Mouse (Mus musculus): ENCODE measurements around the gene Hip1r.

Hip1r gene

DNA sequence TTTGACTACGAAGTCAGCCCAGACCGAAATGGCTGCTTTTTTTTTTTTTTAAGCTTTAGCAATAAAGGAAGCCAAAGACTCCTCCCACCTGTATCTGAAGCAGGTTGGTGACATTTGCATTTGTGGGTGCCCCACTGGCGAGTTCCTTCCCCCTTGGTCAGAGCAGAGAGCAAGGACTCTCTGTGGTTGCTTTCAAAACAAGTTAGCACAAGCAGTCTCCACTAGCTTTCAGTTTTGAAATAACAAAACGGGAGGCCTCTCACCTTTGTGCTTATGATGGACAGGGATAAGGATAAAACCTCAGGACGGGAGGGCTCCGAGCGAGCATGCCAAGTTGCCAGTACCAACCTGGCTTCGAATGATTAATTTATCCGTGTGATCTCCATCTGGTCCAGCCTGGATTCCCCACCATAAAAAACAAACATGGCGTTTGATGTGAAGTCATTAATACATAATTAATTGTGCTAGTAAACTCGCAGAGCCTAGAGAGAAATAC lies 1.2 kb downstream of the Hip1r start:
- peak; percentile 67 to 69 for DNase-seq

DNA sequence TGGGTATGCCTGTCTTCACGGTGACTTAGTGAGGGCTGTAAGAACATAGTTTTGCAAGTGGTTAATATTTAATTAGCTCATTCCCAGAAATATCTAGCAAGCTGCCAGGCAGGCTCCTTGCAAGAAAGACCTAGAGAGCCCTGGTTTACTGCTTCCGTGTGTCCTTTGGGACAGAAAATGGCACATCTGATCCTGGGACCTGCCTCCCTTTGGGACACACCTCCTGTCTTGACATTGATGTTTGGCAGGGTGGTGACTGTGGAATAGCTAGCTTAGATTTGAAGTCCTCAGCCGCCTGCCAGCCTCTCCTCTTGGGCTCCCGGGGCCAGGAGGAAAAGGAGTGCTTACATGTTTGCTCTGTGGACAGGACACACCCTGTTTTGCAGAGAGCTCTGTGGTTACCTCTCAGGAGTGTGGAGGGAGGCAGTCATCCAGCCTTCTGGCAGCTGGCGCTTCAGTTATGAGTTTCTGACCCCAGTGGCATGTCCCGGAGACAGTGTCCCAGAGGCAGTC lies 2.3 kb downstream of the Hip1r start:
- DNase-seq = no peak

DNA sequence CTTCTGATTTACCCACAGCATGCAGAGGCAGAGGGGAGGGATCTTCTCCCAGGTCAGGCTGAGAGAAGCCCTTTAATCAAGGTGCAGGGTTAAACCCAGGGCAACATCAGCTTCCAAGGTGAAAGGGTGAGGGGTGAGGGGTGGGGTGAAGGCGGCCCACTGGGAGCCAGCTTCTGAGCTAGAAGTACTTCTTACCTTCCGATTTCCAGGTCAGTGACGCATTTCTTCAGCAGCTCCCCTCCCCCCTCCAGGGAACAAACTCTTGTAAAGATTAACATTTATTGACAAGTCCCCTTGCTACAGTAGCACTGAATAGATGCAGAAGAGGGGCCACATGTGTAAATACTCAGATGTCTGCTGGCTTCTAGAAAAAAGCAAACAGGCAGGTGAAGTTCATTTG lies 3.8 kb downstream of the Hip1r start:
- no peak for DNase-seq

DNA sequence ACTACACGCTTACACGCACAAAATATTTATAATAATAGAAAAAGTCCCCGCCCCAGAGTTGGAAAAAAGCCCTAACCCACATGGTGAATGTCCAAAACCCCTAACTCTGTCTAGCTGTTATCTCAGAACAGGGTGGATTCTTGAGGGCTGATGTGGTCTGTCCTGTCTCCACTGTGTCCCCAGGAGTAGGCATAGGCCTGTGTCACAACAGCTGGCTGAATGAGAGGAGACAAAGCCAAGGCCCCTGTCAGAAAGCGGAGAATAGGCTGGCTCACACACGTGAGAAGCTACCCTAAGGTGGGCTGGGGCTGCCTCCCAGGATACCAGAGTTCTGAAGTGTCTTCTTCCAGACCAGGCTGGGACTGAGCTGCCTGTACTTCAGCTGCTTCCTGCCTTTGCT lies 4.7 kb downstream of the Hip1r start:
- DNase-seq = no peak

DNA sequence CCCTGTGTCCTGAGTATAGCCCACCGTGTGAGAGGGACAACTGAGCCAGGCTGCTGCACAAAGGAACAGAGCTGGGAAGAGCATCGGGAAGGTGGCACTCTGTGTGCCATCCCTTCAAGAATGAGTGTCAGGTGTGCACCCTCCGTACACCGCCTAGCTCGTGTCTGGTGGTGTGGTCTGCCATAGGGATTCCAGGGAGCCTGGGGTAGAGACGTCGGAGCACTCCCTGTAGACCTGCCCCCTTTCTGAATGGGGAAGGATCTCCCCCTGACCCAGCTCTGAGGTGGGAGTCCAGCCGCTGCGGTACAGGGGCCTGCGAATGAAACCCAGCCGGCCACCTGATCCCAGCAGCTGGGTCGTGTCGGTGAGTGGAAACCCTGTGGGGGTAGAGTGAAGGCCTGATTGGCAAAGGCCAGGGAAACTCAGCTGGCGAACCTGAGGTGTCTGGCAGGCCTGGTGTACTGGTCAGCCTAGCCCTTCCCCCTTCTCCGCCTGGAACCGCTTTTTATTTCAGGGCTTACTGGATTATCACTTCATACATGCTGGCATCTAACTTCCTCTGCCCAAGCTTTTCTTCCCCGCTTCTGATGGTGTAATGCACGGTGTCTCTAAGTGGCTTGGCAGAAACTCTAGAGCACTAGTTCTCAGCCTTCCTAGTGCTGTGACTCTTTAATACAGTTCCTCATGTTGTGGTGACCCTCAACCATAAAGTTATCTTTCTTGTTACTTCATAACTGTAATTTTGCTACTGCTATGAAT lies 6.0 kb downstream of the Hip1r start:
- DNase-seq = peak; percentile 48 to 53

DNA sequence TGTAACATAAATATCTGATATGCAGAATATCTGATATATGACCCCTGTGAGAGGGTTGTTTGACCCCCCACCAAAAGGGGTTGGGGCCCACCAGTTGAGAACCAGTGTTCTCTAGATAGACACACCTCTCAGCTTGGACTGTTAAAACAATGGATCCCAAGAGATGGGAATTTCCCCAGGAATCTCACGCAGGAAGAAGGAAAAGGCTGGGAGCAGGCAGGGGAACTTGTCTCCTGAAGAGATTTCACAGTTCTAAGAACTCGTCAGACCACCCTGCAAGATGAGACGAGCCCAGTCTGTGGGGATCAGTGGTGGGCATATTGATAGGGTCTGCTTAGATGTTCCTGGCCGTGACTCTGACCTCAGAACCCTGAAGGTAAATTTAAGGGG lies 6.5 kb downstream of the Hip1r start:
- DNase-seq = peak in 1 of 2 experiments; percentile 1

DNA sequence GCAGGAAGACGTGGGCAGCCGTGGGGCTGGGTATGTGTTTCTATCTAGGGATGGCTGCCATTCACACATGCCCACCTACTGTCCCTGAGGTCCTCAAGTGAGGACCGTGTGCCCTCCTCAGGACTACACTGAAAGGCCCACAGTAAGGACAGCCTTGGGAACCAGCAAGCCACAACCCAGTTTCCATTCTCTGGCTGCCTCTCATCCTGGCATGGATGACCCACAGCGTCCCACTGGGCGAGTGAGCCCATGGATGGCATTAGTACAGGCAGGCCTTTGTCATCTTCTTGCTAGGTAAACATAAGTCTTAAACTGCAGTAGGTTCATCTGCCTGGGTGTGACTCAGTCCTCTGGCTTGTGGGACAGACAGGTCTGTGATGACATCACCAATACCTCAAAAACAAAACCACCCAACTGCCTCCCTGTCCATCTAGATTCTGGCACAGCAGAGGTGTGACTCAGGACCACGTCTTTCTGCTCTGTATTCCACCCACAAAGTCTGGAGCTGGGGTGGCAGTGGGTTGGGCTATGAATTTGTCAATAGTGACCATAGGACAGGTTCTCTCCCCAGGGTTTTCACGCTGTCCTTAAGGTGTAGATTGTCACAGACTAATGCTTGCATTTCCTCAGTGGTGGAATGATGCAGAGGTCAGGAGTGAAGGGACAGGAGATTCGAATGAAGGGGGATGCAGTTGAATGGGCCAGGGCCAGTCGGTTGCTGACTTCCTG lies 7.3 kb downstream of the Hip1r start:
- DNase-seq = peak; percentile 44 to 48

DNA sequence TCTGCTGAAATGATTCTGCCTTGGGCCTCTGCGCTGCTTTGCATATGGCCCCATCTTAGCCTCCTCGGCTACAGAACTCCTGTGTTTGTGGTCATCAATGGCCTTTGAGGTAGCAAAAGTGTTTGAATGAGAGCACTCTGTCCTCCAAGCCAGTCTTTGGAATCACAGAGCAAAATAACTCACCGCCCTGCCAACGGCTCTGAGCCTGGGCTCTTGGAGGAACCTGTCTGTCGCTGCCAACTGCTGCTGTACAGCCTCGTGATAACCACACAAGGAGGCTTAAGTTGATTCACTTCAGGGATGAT lies 7.8 kb downstream of the Hip1r start:
- DNase-seq = peak in 1 of 2 experiments; percentile 56

DNA sequence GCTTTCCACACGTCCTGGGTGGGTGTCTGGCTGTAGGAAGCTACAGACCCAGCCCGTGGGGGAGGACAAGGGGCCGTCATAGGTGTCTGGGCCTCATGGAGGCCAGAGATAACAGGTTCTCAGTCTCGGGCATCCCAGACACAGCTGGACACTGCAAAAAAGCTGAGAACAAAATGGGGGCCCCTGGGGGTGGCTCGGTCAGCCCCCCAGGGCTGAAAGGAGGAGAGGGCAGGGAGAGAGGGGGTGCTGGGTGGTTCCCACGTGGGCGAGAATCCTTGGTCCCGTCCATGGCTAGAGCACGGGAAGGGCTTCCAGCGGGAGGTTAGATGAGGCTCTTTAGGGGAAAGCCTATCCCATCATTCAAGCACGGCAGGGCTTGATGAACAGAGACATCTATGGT lies 9.4 kb downstream of the Hip1r start:
- DNase-seq = no peak

DNA sequence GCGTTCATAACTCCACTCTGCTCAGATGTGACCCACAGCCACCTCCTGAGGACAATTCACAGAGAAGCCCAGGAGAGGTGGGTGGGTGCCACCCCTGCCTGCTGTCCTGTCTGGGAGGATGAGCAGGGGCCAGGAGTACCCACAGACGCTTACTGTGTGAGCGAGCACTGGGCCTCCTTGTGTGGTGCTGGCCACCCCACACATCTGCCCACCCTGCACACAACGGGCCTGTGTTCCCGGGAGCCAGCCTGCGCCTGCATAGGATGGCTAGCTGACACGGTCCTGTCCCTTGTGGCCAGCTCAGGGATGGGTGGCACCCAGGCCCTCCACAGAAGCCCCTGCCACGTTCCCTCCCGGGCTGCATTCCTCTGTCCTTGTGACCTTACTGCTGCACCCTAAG lies 12.0 kb downstream of the Hip1r start:
- DNase-seq = peak; percentile 6 to 19

DNA sequence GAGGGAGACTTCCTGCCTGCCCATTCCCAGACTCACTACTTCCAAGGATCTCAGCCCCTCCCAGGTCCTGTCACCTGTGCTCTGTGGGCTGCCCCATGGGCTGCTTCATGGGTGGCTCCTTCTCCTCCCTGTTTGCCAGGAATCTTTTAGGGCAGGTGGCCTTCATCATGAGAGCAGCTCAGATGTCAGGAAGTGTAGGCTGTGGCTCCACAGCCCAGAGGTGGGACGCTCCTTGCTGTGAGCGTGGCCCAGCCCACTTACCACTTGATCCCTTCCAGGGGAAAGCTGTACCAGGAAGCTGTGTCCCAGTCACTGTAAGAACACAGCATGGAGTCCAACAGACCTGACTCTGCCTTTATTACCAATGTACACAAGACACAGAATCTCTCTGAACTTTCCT lies 13.5 kb downstream of the Hip1r start:
- peak in 1 of 2 experiments; percentile 1 for DNase-seq

DNA sequence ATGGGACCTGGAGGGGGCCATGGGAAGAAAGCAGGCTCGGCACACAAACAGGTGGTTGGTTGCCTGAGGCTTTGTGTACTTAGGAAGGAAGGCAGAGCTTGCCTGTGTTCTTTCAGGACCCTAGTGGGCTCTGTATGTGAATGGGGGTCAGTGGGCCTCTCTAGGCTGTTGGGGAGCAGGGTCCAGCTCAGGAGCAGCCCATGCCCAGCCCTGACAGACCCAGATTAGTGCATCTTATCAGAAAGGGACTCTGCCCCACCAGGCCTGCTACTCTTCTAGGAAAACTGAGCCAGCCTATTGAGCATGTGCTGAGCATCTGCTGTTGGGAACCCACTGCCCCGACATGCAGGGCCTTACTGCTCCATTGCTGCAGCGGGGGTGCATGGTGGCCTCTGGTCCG lies 14.1 kb downstream of the Hip1r start:
- peak in 1 of 2 experiments; percentile 2 for DNase-seq

DNA sequence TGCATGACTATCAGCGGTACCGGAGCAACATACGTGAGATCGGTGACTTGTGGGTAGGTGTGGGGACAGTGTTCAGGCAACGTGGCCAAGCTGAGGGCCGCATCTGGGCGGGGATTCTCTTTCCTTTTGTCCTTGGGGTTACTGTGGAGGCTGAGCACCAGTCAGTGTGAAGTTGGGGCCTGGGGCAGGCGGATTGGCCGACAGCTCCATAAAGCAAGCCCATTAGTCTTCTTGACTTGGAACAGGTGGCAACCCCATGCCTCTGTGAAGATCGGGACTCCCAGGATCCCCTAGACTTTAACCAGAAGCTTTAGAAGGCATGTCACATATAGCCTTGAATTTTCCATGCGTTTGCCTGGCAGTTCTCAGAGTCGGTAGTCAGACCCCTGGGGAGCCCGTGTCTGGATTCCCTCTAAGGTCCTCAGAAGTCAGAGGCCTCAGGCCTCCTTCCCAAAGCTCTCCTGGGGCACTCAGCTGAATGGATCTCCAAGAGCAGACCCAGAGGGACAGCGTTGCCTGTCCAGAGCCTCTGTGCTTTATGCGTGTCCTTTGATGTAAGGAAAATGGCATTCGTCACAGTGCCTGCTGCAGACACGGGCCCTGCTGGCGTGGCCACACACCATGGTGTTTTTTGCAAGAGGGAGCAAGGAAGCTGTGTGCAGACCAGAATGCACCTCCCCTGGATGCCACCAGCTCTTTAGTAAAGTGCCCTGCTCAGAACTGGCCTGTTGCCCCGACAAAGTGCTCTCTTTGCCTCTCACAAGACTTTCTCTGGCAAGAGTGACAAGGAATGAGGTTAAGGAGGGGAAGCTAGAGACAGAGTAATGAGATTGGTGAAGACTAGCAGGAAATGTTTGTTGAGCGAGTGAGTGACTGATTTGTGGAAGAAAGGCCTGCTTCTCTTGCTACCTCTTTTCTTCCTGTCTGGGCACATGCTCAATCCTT lies 16.8 kb downstream of the Hip1r start:
- DNase-seq = no peak

DNA sequence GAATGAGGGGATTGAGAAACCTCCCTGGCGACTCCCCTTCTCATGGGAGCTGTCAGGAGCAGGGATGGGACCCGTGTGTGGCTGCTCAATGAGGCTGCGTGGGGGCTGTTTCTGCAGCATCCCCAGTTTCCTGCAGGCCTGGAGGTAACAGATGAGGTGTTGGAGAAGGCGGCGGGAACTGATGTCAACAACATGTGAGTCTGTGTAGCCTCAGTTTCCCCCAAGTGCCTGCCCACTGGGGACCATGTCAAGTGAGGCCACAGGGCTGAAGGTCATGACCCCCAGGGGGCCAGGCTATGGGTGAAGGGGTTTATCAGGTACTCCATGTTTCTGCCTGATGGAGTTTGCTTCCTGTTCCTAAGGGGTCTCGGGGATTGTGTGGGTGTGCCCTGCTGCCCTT lies 17.9 kb downstream of the Hip1r start:
- DNase-seq = no peak

DNA sequence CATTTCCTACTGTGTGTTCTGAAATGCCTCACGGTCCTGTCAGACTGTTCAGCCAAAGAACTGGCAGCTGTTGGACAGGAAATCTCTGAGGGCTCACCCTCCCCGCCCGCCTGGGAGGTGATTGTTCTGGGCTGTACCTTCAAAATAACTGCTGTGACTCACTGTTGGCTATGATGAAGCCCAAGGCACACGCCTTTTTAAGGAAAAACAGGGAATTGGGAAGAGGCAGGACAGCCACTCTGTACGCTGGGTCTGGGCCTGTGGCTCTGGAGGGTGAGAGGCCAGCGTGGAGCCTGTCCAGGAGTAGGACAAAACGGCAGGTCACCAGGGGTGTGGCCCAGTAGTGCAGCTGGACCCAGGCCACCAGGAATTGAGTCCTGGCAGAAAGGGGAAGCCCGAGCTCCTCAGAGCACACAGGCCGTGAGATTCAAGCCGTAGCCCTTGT lies 18.8 kb downstream of the Hip1r start:
- DNase-seq = peak in 1 of 2 experiments; percentile 47

DNA sequence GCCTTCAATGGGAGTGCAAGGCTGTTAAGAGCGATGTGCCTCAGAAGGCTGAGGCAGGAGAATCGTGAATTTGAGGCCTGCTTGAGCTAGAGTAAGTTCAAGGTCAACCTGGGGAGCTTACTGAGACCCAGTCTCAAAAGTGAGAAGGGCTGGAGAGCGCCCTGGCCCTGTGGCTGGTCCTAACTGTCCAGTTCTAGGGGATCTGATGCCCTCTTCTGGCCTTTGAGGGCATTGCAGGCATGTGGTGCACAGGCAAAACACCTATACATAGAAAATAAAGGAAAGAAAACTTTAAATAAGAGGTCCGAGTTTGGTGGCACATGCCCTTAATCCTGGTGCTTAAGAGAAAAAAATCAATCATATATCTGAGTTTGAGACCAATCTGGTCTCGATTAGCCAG lies 19.4 kb downstream of the Hip1r start:
- DNase-seq = peak; percentile 96 to 98

DNA sequence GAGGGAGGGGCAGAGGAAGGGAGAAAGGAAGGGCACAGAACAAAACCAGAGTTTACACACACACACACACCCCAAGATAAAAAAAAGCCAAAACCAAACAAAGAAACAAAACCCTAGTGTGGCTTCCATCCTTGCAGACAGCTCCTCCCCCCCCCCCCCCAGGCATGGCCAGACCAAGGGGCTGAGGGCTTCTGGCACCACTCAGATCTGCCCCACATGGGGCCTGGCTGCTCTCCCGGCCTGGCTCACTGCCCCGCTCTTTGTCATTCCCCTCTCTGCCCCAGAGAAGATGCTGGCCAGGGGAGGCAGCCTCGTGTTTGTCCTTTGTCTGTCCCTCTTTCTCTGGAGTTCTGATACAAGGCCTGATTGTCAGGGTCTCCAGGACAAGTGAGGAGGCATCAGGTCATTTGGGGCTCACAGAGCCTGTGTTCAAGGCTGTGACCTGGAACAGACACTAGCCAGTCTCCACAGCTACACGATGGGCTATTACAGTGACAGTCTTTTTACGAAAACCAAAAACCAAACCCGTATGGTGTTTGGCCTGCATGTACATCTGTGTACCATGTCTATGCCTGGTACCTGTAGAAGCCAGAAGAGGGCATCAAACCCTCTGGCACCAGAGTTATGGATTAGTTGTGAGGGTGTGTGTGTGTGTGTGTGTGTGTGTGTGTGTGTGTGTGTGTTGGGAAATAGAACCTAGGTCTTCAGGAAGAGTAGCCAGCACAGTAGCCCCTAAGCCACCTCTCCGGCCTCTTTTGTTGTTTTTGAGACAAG lies 20.0 kb downstream of the Hip1r start:
- peak; percentile 91 to 93 for DNase-seq

DNA sequence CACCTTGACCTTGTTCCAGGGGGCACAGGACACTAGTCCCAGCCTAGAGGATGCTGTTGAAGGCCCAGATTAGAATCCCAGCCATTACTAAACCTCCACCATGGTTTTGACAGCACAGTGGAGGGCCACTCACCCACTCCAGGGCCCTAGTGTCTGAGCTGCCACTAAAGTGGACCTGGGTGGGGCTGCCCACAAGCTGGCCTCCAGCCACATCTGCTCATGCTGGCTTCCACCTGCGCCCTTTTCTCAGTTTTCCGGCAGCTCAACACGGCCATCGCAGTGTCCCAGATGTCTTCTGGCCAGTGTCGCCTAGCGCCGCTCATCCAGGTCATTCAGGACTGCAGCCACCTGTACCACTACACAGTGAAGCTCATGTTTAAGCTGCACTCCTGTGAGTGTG lies 21.0 kb downstream of the Hip1r start:
- peak in 1 of 2 experiments; percentile 53 for DNase-seq

DNA sequence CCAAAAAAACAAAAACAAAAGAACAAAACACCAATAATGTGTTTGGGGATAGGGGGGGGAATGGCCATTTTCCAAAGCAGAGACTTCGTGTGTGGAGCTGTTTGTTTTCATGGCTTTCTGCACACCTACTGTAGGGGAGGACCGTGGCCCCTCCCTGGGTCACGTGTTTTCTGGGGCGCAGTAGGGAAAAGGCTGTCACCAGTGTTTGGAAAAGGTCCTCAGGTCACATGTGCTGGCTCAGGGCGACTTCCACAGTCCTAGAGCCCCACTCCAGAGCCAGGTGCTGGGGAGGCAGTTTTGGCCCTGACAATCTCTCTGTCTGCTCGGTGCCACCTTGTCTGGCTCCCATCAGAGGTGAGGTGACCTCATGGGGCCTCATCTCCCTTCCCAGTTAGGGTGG lies 22.0 kb downstream of the Hip1r start:
- no peak for DNase-seq

DNA sequence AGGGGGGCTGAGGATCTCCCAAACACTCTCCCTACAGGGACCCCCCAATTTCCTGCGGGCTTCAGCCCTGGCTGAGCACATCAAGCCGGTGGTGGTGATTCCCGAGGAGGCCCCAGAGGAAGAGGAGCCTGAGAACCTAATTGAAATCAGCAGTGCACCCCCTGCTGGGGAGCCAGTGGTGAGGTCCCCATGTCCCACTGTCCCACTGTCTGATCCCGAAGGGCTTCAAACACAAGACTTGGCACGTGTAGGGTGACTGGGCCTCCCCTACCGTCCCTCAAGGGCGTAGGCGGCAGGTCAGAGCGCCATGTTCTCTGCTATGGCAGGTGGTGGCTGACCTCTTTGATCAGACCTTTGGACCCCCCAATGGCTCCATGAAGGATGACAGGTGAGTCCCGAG lies 22.8 kb downstream of the Hip1r start:
- DNase-seq = peak; percentile 55 to 64

DNA sequence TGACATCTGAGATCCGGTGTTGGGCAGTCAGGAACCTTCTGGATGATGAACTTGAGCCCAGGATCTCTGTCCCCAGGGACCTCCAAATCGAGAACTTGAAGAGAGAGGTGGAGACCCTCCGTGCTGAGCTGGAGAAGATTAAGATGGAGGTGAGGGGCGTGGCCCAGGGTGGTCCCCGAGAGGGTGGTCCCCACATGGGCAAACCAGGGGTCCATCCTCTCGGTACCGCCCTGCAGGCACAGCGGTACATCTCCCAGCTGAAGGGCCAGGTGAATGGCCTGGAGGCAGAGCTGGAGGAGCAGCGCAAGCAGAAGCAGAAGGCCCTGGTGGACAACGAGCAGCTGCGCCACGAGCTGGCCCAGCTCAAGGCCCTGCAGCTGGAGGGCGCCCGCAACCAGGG lies 23.3 kb downstream of the Hip1r start:
- peak in 1 of 2 experiments; percentile 43 for DNase-seq

DNA sequence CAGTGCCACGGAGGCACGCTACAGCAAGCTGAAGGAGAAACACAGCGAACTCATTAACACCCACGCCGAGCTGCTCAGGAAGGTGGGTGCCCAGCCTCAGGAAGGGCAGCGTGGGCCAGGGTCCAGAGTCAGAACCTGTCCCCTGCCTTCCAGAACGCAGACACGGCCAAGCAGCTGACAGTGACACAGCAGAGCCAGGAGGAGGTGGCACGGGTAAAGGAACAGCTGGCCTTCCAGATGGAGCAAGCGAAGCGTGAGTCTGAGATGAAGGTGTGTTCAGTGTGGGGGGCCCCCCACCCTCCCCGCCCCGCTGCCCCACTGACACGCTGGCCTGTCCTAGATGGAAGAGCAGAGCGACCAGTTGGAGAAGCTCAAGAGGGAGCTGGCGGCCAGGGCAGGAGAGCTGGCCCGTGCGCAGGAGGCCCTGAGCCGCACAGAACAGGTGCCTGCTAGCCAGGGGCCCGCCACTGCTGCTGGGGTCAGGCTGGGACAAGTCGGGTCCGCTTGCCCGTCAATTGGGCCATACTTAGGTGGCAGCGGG lies 23.9 kb downstream of the Hip1r start:
- peak; percentile 78 to 80 for DNase-seq
